25 mouse cellular contexts compared by ENCODE assay signal in the genomic region with DNA sequence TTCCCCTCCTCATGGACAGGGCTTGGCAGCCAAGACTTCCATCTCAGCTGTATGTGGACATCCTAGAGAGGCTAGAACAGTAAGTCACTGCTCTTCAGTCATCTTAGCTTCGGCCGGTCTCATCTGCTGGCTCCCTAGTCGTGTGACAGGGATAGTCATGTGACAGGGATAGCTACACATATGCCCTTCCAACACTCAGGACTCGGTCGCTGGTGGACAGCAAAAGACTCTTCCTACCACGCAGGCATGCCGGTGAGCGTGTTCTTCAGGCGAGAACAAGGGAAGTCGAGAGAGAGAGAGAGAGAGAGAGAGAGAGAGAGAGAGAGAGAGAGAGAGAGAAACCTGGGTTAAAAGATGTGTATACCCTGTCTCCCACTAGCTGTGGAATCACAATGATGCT. TPM values are rescaled to one million over a fixed set of nuclear protein-coding genes. Genes with fewer than 3 reads are reported as not detected.
"Had no signal": no experiment of that assay in that cellular context is flagged by ENCODE, and none has a peak within 500 bp of the region (broad histone marks: within the 10 kb centered on the region; RNA-seq: fewer than 3 reads in every experiment).

No protein-coding gene starts in this region.

- ATAC-seq: hindbrain, embryonic 16.5 days; intestine, embryonic 16.5 days; liver, embryonic 12.5 days had no signal

- H3K36me3 ChIP-seq: heart, embryonic 12.5 days; hindbrain, embryonic 12.5 days; kidney, embryonic 15.5 days; limb, embryonic 13.5 days; limb, embryonic 15.5 days; liver, embryonic 12.5 days had no signal

- H3K9ac ChIP-seq: heart, embryonic 12.5 days; hindbrain, embryonic 12.5 days; hindbrain, embryonic 14.5 days; kidney, embryonic 15.5 days; limb, embryonic 13.5 days; limb, embryonic 15.5 days; liver, embryonic 12.5 days; liver, embryonic 14.5 days had no signal

- H3K4me1 ChIP-seq: liver, embryonic 12.5 days had no signal

- H3K27ac ChIP-seq: hindbrain, embryonic 12.5 days; hindbrain, embryonic 14.5 days; kidney, embryonic 15.5 days; kidney, postnatal 0 days; limb, embryonic 13.5 days; limb, embryonic 15.5 days; liver, embryonic 12.5 days; liver, embryonic 14.5 days had no signal

- H3K4me2 ChIP-seq: heart, embryonic 12.5 days; hindbrain, embryonic 12.5 days; hindbrain, embryonic 14.5 days; kidney, embryonic 15.5 days; limb, embryonic 13.5 days; limb, embryonic 15.5 days; liver, embryonic 12.5 days had no signal

- H3K27me3 ChIP-seq: hindbrain, embryonic 12.5 days; kidney, embryonic 15.5 days; limb, embryonic 13.5 days; limb, embryonic 15.5 days; liver, embryonic 12.5 days had no signal

- H3K4me3 ChIP-seq: heart, embryonic 12.5 days; hindbrain, embryonic 12.5 days; kidney, embryonic 15.5 days; limb, embryonic 13.5 days; limb, embryonic 15.5 days; liver, embryonic 12.5 days had no signal

- DNase-seq: gastrocnemius, postnatal 14 days; gastrocnemius, postnatal 36 days; heart, adult 18-20 months; heart, postnatal 10 days; kidney, adult 11 months; kidney, adult 2 months; kidney, adult 9 months; kidney, postnatal 14 days; kidney, postnatal 36 days; layer of hippocampus, adult 9-11 months; layer of hippocampus, postnatal 36 days; left cerebral cortex, postnatal 4 days had no signal

- H3K9me3 ChIP-seq: heart, embryonic 12.5 days; hindbrain, embryonic 12.5 days; kidney, embryonic 15.5 days; limb, embryonic 13.5 days; limb, embryonic 15.5 days; liver, embryonic 12.5 days had no signal

RNA-seq across cellular contexts. Expression of gene Pgf, which starts 27.8 kb away (rescaled TPM):
- total RNA-seq: liver, adult 2 months had no signal
- polyA plus RNA-seq: liver, adult 2 months had no signal

RNA-seq across cellular contexts. Expression of gene Rps6kl1, which starts 54.4 kb away (rescaled TPM):
- total RNA-seq: hematopoietic stem cell, adult 5-6 weeks had no signal
